Mouse (Mus musculus): Measurements from ENCODE around the gene Fetub. TPM values are rescaled to one million over a fixed set of nuclear protein-coding genes. Genes with fewer than 3 reads are reported as not detected.

Fetub gene
- total RNA-seq (2014; rRNA removed) (107 and 165 TPM in 2 replicates), polyA plus RNA-seq (2012; rRNA removed) (414 and 419 TPM in 2 replicates)

DNA sequence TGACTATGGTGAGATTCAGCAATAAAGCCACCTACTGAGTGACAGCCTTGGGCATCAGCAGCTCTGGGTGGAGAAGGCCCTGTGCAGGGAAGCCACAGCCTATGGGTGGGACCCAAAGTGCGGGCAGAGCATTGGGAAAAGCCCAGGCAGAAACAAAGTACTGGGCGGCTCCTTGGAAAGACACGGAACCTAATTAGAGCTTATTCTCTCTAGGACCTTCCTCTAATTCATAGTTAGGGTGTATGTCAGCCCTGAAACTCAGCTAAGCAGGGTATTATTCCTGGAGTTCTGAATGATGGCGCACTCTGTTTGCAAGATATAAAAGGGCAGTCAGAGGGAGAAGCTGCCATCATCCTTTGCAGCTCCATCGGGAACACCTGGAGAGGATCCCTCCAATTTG is at the start of gene Fetub:
Fetub (plus strand) TSS at position 301 of the 400 bp plus-strand sequence.
- no peak for DNase-seq (ENCODE audit: extremely low read depth, low read depth, low spot score)
- H3K79me2 ChIP-seq (ENCODE audit: control insufficient read depth, insufficient read depth, low read length): no peaks in the 10 kb centered on the region
- peak within 1 kb of the TSS; percentile 49 for H3K27ac ChIP-seq (replicated peaks; ENCODE audit: insufficient read depth, low read depth, low read length)
- H3K4me3 ChIP-seq (ENCODE audit: insufficient read depth, low read depth, low read length): no peak within 1 kb of the TSS
- H3K36me3 ChIP-seq (ENCODE audit: control insufficient read depth, insufficient read depth, low read length): no peaks in the 10 kb centered on the region
- WGBS: 88% methylated on average over 5 of the region's 5 CpGs
- TF ChIP-seq POLR2A (IDR thresholded peaks at IDR 0.05; ENCODE audit: extremely low read depth, insufficient read depth, low read length): no peak
- TF ChIP-seq CTCF (IDR thresholded peaks at IDR 0.05; ENCODE audit: low read depth, low read length): no peak
- no peak within 1 kb of the TSS for H3K9ac ChIP-seq (ENCODE audit: low read depth, low read length)
- peaks cover 5% of the 10 kb centered on the region for H3K4me1 ChIP-seq (ENCODE audit: control insufficient read depth, insufficient read depth, low read length)
- no peaks in the 10 kb centered on the region for H3K27me3 ChIP-seq (ENCODE audit: control insufficient read depth, insufficient read depth, low read length)

DNA sequence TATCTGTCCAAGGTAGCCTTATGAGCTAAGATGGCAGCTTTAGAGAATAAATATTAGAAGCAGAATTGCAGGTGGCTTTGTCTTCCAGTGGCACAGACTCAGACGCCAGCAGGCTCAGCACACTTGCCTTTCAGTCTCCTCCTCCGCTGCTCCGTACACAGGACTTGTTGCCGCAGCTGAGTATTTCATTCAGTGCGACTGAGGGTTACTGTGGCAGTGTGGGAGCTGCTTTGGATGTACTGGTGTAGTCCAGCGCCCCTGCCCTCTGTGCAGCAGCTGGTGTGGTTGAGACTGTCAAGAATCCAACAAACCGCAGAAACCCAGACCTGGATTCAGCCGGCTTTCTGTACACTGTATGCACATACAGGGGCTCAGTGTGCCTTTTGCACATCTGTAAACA is 45.7 kb upstream of the Fetub start:
- H3K27ac ChIP-seq (replicated peaks; ENCODE audit: insufficient read depth, low read depth, low read length): no peak overlapping the region
- no peak for DNase-seq (ENCODE audit: extremely low read depth, low read depth, low spot score)
- no peak overlapping the region for H3K9ac ChIP-seq (ENCODE audit: low read depth, low read length)
- no peak overlapping the region for H3K4me3 ChIP-seq (ENCODE audit: insufficient read depth, low read depth, low read length)
- TF ChIP-seq POLR2A (IDR thresholded peaks at IDR 0.05; ENCODE audit: extremely low read depth, insufficient read depth, low read length) (no peak), CTCF (IDR thresholded peaks at IDR 0.05; ENCODE audit: low read depth, low read length) (no peak)
- WGBS: 94% methylated on average over 8 of the region's 8 CpGs
- peaks cover 54% of the 10 kb centered on the region for H3K36me3 ChIP-seq (ENCODE audit: control insufficient read depth, insufficient read depth, low read length)
- H3K79me2 ChIP-seq (ENCODE audit: control insufficient read depth, insufficient read depth, low read length): no peaks in the 10 kb centered on the region
- no peaks in the 10 kb centered on the region for H3K27me3 ChIP-seq (ENCODE audit: control insufficient read depth, insufficient read depth, low read length)
- H3K4me1 ChIP-seq (ENCODE audit: control insufficient read depth, insufficient read depth, low read length): 0 out of 2 replicates have a peak, but pooled peaks cover 5% of the 10 kb centered on the region

DNA sequence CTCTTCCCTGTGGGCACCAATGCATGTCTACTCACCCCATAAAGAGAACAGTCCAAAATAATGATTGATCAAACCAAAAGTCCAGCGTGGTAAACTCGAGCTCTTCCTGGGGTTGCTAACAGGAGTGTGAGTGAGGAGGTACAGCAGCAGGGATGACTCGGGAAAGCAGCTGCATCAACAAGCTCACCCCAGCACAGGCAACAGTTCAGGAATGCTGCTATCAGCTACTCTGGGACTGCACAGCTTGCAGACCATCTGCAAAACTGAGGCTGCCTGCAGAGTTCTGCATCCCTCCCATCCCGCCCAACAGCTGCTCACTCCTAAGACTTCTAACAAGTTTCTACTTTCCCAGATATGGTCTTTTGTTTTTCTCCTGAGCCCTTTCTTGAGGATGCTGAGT is 44.8 kb upstream of the Fetub start:
- WGBS: 62% methylated on average over 4 of the region's 4 CpGs
- no peak for DNase-seq (ENCODE audit: extremely low read depth, low read depth, low spot score)
- peaks cover 47% of the 10 kb centered on the region for H3K36me3 ChIP-seq (ENCODE audit: control insufficient read depth, insufficient read depth, low read length)
- TF ChIP-seq POLR2A (IDR thresholded peaks at IDR 0.05; ENCODE audit: extremely low read depth, insufficient read depth, low read length) (no peak), CTCF (IDR thresholded peaks at IDR 0.05; ENCODE audit: low read depth, low read length) (no peak)
- no peak overlapping the region for H3K4me3 ChIP-seq (ENCODE audit: insufficient read depth, low read depth, low read length)
- no peaks in the 10 kb centered on the region for H3K27me3 ChIP-seq (ENCODE audit: control insufficient read depth, insufficient read depth, low read length)
- no peak overlapping the region for H3K9ac ChIP-seq (ENCODE audit: low read depth, low read length)
- no peaks in the 10 kb centered on the region for H3K79me2 ChIP-seq (ENCODE audit: control insufficient read depth, insufficient read depth, low read length)
- H3K27ac ChIP-seq (replicated peaks; ENCODE audit: insufficient read depth, low read depth, low read length): no peak overlapping the region
- peaks cover 10% of the 10 kb centered on the region; the same call in 1 of the 2 replicates for H3K4me1 ChIP-seq (ENCODE audit: control insufficient read depth, insufficient read depth, low read length)

DNA sequence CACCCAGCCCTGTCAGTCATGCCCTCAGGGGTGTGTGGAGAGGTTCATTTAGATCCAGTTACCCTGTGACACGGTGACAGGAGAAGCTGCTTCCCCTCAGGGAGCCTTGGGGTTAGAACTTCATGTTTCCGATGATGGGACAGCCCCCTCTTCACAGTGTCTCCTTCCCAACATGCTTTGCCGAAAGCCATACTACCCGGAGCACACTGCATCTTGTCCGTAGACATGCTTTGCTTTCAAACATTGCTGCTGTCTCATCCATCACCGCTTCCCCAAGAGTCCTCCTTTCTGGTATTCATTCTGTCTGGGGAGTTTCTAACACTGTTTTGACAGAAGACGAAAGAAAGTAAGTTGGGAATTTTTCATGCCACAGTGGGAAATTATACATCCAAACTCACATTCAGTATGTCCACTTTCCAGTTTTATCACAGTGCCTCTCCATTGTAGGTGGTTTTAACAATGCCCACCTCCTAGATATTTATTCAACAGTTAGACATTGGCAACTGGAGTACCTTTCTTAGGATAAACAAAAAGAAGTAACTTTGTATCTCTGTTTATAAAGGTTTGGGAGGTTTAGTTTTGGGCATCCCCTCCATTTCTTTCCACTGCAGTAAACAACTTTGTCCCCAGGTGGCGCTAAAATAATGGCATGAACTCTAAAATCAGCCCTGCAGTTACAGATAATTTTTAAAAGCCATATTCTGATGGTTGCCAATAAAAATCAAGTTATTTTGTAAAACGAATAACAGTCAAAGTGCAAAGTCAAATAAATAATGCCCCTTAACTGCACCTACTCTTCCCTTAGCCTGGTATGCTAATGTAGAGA is 41.7 kb upstream of the Fetub start:
- Histone ChIP-seq H3K79me2 (ENCODE audit: control insufficient read depth, insufficient read depth, low read length) (no peaks in the 10 kb centered on the region), H3K4me1 (ENCODE audit: control insufficient read depth, insufficient read depth, low read length) (peaks cover 26% of the 10 kb centered on the region; the same call in 1 of the 2 replicates), H3K27me3 (ENCODE audit: control insufficient read depth, insufficient read depth, low read length) (no peaks in the 10 kb centered on the region), H3K36me3 (ENCODE audit: control insufficient read depth, insufficient read depth, low read length) (peaks cover 19% of the 10 kb centered on the region), H3K9ac (ENCODE audit: low read depth, low read length) (peak overlapping the region; percentile 27; the same call in 1 of the 2 replicates), H3K27ac (replicated peaks; ENCODE audit: insufficient read depth, low read depth, low read length) (no peak overlapping the region; the same call in 1 of the 2 replicates), H3K4me3 (ENCODE audit: insufficient read depth, low read depth, low read length) (no peak overlapping the region)
- TF ChIP-seq CTCF (IDR thresholded peaks at IDR 0.05; ENCODE audit: low read depth, low read length): peak; percentile 52
- TF ChIP-seq POLR2A (IDR thresholded peaks at IDR 0.05; ENCODE audit: extremely low read depth, insufficient read depth, low read length): no peak
- no peak for DNase-seq (ENCODE audit: extremely low read depth, low read depth, low spot score)
- WGBS: 37% methylated on average over 9 of the region's 9 CpGs

DNA sequence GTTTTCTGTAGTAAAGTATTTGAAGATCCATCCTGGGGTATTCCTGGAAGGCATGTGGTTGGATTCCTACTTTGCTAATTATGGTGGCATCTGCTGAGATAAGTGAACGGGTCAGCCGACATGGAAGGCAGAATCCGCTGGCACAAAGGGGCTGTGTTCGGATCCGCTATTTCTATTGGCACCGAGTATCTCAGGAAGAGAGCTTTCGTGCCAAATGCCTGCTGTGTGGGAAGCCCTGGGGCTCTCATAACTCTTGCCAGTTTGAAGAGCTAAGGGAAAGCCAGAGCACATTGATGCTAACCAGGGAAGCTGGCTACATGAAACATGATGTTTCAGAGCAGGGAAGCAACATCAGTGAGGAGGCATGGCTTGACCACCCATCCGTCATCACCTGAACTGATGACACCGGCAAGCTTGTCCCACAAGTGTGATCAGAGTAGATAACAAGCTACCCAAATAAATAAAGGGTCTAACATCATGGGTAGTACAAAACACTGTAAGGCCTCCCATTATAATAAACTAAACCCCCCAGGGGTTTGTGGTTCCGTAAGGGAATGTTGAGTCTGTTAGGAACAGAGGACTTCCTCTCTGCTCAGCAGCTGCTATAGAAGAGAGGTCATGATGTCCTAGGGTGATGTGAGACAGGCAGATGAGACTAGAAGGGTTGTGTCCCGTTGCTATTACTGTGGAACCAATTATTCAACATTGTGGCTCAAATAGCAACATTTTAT is 40.3 kb upstream of the Fetub start:
- H3K4me3 ChIP-seq (ENCODE audit: insufficient read depth, low read depth, low read length): no peak overlapping the region
- H3K36me3 ChIP-seq (ENCODE audit: control insufficient read depth, insufficient read depth, low read length): peaks cover 7% of the 10 kb centered on the region
- no peaks in the 10 kb centered on the region for H3K79me2 ChIP-seq (ENCODE audit: control insufficient read depth, insufficient read depth, low read length)
- peak; percentile 77 for DNase-seq (ENCODE audit: extremely low read depth, low read depth, low spot score)
- H3K27ac ChIP-seq (replicated peaks; ENCODE audit: insufficient read depth, low read depth, low read length): peak overlapping the region; percentile 41
- TF ChIP-seq POLR2A (IDR thresholded peaks at IDR 0.05; ENCODE audit: extremely low read depth, insufficient read depth, low read length): no peak
- H3K27me3 ChIP-seq (ENCODE audit: control insufficient read depth, insufficient read depth, low read length): no peaks in the 10 kb centered on the region
- H3K9ac ChIP-seq (ENCODE audit: low read depth, low read length): no peak overlapping the region
- WGBS: 38% methylated on average over 11 of the region's 11 CpGs
- peaks cover 33% of the 10 kb centered on the region for H3K4me1 ChIP-seq (ENCODE audit: control insufficient read depth, insufficient read depth, low read length)
